Mouse (Mus musculus) cerebellum, adult 2 months (tissue): ENCODE data around the gene Pax5.

Experiments used
- CTCF ChIP-seq: fragments of 200-500 bp; IDR thresholded peaks from 2 replicates; pipeline ENCODE4 v1.5.1; 2011; ENCODE audit warnings: low read depth, mild to moderate bottlenecking, control low read depth, low read length, moderate library complexity, borderline replicate concordance; ENCODE audit not compliant: insufficient read depth
- POLR2A ChIP-seq: fragments of 200-500 bp; IDR thresholded peaks from 2 replicates; pipeline ENCODE4 v1.6.1; 2011; ENCODE audit warnings: low read length, control low read depth, borderline replicate concordance; ENCODE audit not compliant: insufficient read depth

- no peak for TF ChIP-seq CTCF
- TF ChIP-seq POLR2A = no peak
Measured at GRCm38 (mm10) chr4:44493756-44494155, 216.5 kb downstream of the Pax5 start.
